Mouse (Mus musculus): ENCODE data around the gene Gm20671. TPM values are rescaled to one million over a fixed set of nuclear protein-coding genes. Genes with fewer than 3 reads are reported as not detected.

Gm20671 gene
- polyA plus RNA-seq, 1 experiment from 2014 or later, result not detected

DNA sequence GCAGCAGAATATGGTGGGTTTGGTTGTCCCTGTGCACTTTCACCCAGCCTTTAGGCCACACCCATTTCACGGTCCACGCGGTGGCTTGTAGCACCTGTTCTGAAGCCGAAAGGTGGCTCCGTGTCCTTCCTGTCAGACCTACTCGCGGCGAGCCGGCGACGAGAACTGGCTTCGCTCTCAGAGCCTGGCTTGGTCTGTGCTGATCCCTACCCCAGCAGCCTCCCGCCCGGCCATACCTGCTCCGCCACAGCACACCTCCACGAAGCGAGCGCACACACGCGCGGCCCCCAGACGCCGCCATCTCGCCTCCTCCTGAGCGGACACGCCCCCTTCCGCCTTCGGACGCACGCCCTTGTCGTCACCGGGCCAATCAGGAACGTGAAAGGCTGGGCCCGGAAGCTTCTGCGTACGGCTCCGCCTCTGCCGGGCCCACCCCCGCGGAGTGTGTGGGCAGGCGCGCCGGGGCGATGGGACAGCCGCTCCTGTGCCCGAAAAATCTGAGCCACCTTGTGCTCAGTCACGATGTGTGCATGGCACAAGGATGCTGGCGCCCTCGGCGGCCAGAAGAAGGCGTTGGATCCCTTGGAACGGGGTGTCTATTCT, 41.5 kb downstream of the Gm20671 start, which contains the start of gene Pisd:
Gene Pisd (minus strand): TSS at position 334 of the 603 bp plus-strand sequence.
- peak within 1 kb of the TSS; percentile 90 for H3K4me2 ChIP-seq
- H3K27ac ChIP-seq (ENCODE audit: low read depth), result peak within 1 kb of the TSS; percentile 46; the same call in 1 of the 2 replicates
- H3K9me3 ChIP-seq (ENCODE audit: low read depth, low read length), result no peaks in the 10 kb centered on the region
- peak within 1 kb of the TSS; percentile 83 for H3K4me3 ChIP-seq (ENCODE audit: low read depth, low read length)
- TF ChIP-seq CTCF (IDR thresholded peaks at IDR 0.05; ENCODE audit: low read depth), result no peak; the same call in 1 of the 2 replicates
- peak within 1 kb of the TSS; percentile 66 for H3K9ac ChIP-seq
- WGBS, result under 1% methylated on average over 52 of the region's 52 CpGs
- DNase-seq (peak; percentile 97), ATAC-seq (ENCODE audit: insufficient read depth) (peak; percentile 100)
- peaks cover 5% of the 10 kb centered on the region; the same call in 1 of the 2 replicates for H3K36me3 ChIP-seq (ENCODE audit: insufficient read depth)
- 0 out of 2 replicates have a peak, but pooled peaks cover 3% of the 10 kb centered on the region for H3K4me1 ChIP-seq (ENCODE audit: insufficient read depth)
- no peaks in the 10 kb centered on the region for H3K27me3 ChIP-seq (ENCODE audit: insufficient read depth, low read length)

- no peak for TF ChIP-seq CTCF (IDR thresholded peaks at IDR 0.05; ENCODE audit: low read depth)
- WGBS, result 22% methylated on average over 5 of the region's 5 CpGs
- peaks cover 5% of the 10 kb centered on the region; the same call in 1 of the 2 replicates for H3K36me3 ChIP-seq (ENCODE audit: insufficient read depth)
- peak overlapping the region; percentile 66 for H3K9ac ChIP-seq
- H3K4me2 ChIP-seq, result peak overlapping the region; percentile 90
- H3K9me3 ChIP-seq (ENCODE audit: low read depth, low read length), result no peaks in the 10 kb centered on the region
- H3K27ac ChIP-seq (ENCODE audit: low read depth), result no peak overlapping the region
- H3K4me1 ChIP-seq (ENCODE audit: insufficient read depth), result 0 out of 2 replicates have a peak, but pooled peaks cover 3% of the 10 kb centered on the region
- no peak for DNase-seq
- peak overlapping the region; percentile 83 for H3K4me3 ChIP-seq (ENCODE audit: low read depth, low read length)
- H3K27me3 ChIP-seq (ENCODE audit: insufficient read depth, low read length), result no peaks in the 10 kb centered on the region
- ATAC-seq (ENCODE audit: insufficient read depth), result no peak
These were observed 42.2 kb downstream of the Gm20671 start for GRCm38 (mm10) chr5:32784726-32785125.

- Histone ChIP-seq H3K36me3 (ENCODE audit: insufficient read depth) (no peaks in the 10 kb centered on the region), H3K4me3 (ENCODE audit: low read depth, low read length) (no peak overlapping the region), H3K4me1 (ENCODE audit: insufficient read depth) (0 out of 2 replicates have a peak, but pooled peaks cover 3% of the 10 kb centered on the region), H3K9me3 (ENCODE audit: low read depth, low read length) (no peaks in the 10 kb centered on the region), H3K9ac (no peak overlapping the region), H3K4me2 (no peak overlapping the region), H3K27me3 (ENCODE audit: insufficient read depth, low read length) (no peaks in the 10 kb centered on the region), H3K27ac (ENCODE audit: low read depth) (no peak overlapping the region)
- no peak for TF ChIP-seq CTCF (IDR thresholded peaks at IDR 0.05; ENCODE audit: low read depth)
- DNase-seq (no peak), ATAC-seq (ENCODE audit: insufficient read depth) (no peak)
- WGBS, result 89% methylated on average over 5 of the region's 5 CpGs
These were observed 45.3 kb downstream of the Gm20671 start for GRCm38 (mm10) chr5:32781596-32781995.

GRCm38 (mm10) chr5:32778168-32778567, 48.7 kb downstream of the Gm20671 start:
- Histone ChIP-seq H3K27me3 (ENCODE audit: insufficient read depth, low read length) (no peaks in the 10 kb centered on the region), H3K27ac (ENCODE audit: low read depth) (no peak overlapping the region), H3K9ac (no peak overlapping the region), H3K4me2 (no peak overlapping the region), H3K4me3 (ENCODE audit: low read depth, low read length) (no peak overlapping the region), H3K36me3 (ENCODE audit: insufficient read depth) (peaks cover 4% of the 10 kb centered on the region; the same call in 1 of the 2 replicates), H3K9me3 (ENCODE audit: low read depth, low read length) (no peaks in the 10 kb centered on the region), H3K4me1 (ENCODE audit: insufficient read depth) (no peaks in the 10 kb centered on the region)
- 77% methylated on average over 3 of the region's 3 CpGs for WGBS
- DNase-seq (no peak), ATAC-seq (ENCODE audit: insufficient read depth) (no peak)
- TF ChIP-seq CTCF (IDR thresholded peaks at IDR 0.05; ENCODE audit: low read depth), result no peak

DNA sequence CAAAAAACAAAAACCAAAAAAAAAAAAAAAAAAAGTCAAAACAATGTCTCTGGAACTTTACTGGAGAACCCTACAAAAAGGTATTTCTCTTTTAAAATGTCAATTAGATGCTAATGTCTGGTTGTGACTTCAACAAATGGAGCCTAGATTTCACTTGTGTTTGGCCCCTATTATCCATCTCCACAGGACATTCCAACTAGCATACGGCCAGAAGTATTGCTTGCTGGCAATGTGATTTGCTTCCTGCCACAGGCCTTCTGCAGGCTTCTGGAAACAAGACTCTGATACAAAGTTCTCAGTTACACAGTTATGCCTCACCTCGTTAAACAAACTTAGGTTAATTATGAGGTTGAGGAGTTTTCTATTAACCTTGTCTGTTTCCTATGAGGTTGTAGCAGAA, 54.5 kb downstream of the Gm20671 start:
- H3K4me3 ChIP-seq (ENCODE audit: low read depth, low read length), result no peak overlapping the region
- H3K27ac ChIP-seq (ENCODE audit: low read depth), result no peak overlapping the region
- H3K9ac ChIP-seq, result no peak overlapping the region
- H3K9me3 ChIP-seq (ENCODE audit: low read depth, low read length), result no peaks in the 10 kb centered on the region
- no peak for TF ChIP-seq CTCF (IDR thresholded peaks at IDR 0.05; ENCODE audit: low read depth)
- H3K36me3 ChIP-seq (ENCODE audit: insufficient read depth), result peaks cover 10% of the 10 kb centered on the region; the same call in 1 of the 2 replicates
- DNase-seq (no peak), ATAC-seq (ENCODE audit: insufficient read depth) (no peak)
- 87% methylated on average over 2 of the region's 2 CpGs for WGBS
- H3K27me3 ChIP-seq (ENCODE audit: insufficient read depth, low read length), result no peaks in the 10 kb centered on the region
- no peaks in the 10 kb centered on the region for H3K4me1 ChIP-seq (ENCODE audit: insufficient read depth)
- no peak overlapping the region for H3K4me2 ChIP-seq

DNA sequence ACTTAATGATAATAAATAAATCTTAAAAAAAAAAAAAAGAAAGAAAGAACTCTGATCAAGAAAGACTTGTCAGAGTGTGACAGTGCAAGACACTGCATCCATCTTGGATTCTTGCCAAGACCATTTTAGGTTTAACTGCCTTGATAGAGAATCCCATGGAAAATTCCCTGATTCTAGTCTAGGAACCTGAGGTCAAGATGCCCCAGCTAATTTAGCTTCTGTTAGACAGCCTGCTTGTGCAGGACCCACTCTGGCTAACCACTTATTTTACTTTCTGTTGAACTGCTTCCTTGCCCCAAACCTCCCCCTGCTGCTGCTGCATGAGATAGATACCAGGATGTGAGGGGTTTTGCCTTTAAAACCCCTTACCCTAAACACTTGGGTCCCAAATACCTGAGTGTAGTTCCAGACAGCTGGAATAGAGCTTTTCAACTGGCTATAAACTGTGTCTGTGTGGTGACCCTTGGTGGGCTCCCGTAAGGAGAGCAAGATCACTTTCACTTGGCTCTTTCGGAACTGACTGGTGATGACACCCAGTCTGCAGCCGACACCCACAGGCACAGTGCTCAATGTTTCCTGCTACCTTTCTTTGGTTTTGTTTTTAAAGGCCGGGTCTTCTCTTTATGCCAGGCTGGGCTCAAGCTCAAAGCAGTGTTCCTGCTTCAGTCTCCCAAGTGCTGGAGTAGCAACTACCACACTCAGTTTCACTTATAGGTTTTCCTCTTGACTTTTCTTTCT, 59.1 kb downstream of the Gm20671 start:
- no peak for ATAC-seq (ENCODE audit: insufficient read depth)
- peak; percentile 44 for DNase-seq
- 89% methylated on average over 4 of the region's 4 CpGs for WGBS

DNA sequence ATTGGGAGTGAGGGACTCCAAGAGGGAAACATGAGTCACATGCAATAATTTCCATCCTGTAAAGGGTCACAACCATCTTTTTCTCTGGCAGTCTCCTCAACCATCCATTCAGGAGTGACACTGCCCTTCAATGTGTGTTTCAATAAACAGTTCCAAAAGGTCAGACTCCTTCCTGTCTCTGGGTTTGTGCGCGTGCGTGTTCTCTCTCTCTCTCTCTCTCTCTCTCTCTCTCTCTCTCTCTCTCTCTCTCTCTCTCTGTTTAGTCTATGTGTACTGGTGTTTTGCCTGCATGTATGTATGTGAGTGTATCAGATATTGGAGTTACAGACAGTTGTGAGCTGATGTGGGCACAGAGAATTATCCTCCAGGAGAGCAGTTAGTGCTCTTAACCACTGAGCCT, 59.9 kb downstream of the Gm20671 start:
- no peaks in the 10 kb centered on the region for H3K9me3 ChIP-seq (ENCODE audit: low read depth, low read length)
- ATAC-seq (ENCODE audit: insufficient read depth) (no peak), DNase-seq (peak; percentile 13)
- WGBS, result 52% methylated on average over 3 of the region's 3 CpGs
- H3K27ac ChIP-seq (ENCODE audit: low read depth), result no peak overlapping the region
- no peaks in the 10 kb centered on the region for H3K4me1 ChIP-seq (ENCODE audit: insufficient read depth)
- H3K9ac ChIP-seq, result no peak overlapping the region
- H3K36me3 ChIP-seq (ENCODE audit: insufficient read depth), result peaks cover 11% of the 10 kb centered on the region
- H3K4me3 ChIP-seq (ENCODE audit: low read depth, low read length), result no peak overlapping the region
- H3K4me2 ChIP-seq, result no peak overlapping the region
- TF ChIP-seq CTCF (IDR thresholded peaks at IDR 0.05; ENCODE audit: low read depth), result no peak
- no peaks in the 10 kb centered on the region for H3K27me3 ChIP-seq (ENCODE audit: insufficient read depth, low read length)

More for the DNA sequence above, 59.1 kb downstream of the Gm20671 start:
- Histone ChIP-seq H3K27me3 (ENCODE audit: insufficient read depth, low read length) (no peaks in the 10 kb centered on the region), H3K9me3 (ENCODE audit: low read depth, low read length) (no peaks in the 10 kb centered on the region), H3K27ac (ENCODE audit: low read depth) (no peak overlapping the region), H3K4me3 (ENCODE audit: low read depth, low read length) (no peak overlapping the region), H3K4me2 (no peak overlapping the region), H3K36me3 (ENCODE audit: insufficient read depth) (peaks cover 14% of the 10 kb centered on the region), H3K9ac (no peak overlapping the region), H3K4me1 (ENCODE audit: insufficient read depth) (no peaks in the 10 kb centered on the region)
- no peak for TF ChIP-seq CTCF (IDR thresholded peaks at IDR 0.05; ENCODE audit: low read depth)

All from lung, embryonic 14.5 days (tissue).